Mouse (Mus musculus) heart, embryonic 10.5 days (tissue): ENCODE measurements at regions not wholly inside any gene's neighbourhood (a gene's known extent, or its start where the extent isn't known, plus 50 kb on each side); places are given as distances from the start of the nearest gene placed in this dataset.

Source experiments
- DNase-seq: peaks from one replicate; pipeline ENCODE4 v3.0.0-alpha.2; 2017; ENCODE audit warnings: low spot score
- H3K27ac ChIP-seq: fragments of 300-500 bp; sonication (generic); 2 replicates; pipeline ENCODE4 v1.5.1; 2016; ENCODE audit warnings: mild to moderate bottlenecking
- H3K27me3 ChIP-seq: fragments of 300-500 bp; sonication (generic); 2 replicates; pipeline ENCODE4 v1.6.1; 2016; ENCODE audit warnings: mild to moderate bottlenecking; ENCODE audit not compliant: poor library complexity, insufficient read depth, severe bottlenecking
- H3K36me3 ChIP-seq: fragments of 300-500 bp; sonication (generic); 2 replicates; pipeline ENCODE4 v1.6.1; 2016; ENCODE audit warnings: mild to moderate bottlenecking, moderate library complexity
- H3K4me1 ChIP-seq: fragments of 300-500 bp; sonication (generic); 2 replicates; pipeline ENCODE4 v1.6.1; 2016; ENCODE audit warnings: mild to moderate bottlenecking
- H3K4me3 ChIP-seq: fragments of 300-500 bp; sonication (generic); 2 replicates; pipeline ENCODE4 v1.5.1; 2016; ENCODE audit warnings: mild to moderate bottlenecking, moderate library complexity
- H3K9me3 ChIP-seq: fragments of 300-500 bp; sonication (generic); 2 replicates; pipeline ENCODE4 v1.6.1; 2016; ENCODE audit warnings: mild to moderate bottlenecking, moderate library complexity
- WGBS: fragments of 180-500 bp; shearing (Covaris S2); methylation state at CpG from one replicate; pipeline ENCODE4 v1.1.7; 2016; 5-methylcytosine and 5-hydroxymethylcytosine counted together

GRCm38 (mm10) chr16:15196855-15197254 is 120.4 kb upstream of the Gm21897 start:
- Histone ChIP-seq H3K36me3 (no peaks in the 10 kb centered on the region), H3K9me3 (no peaks in the 10 kb centered on the region), H3K4me3 (no peak overlapping the region), H3K27me3 (no peaks in the 10 kb centered on the region), H3K27ac (no peak overlapping the region), H3K4me1 (peaks cover 9% of the 10 kb centered on the region)
- no peak for DNase-seq

- no peaks in the 10 kb centered on the region for H3K4me1 ChIP-seq
- H3K27ac ChIP-seq = no peak overlapping the region
- DNase-seq = no peak
- H3K36me3 ChIP-seq = no peaks in the 10 kb centered on the region
- no peak overlapping the region for H3K4me3 ChIP-seq
- no peaks in the 10 kb centered on the region for H3K27me3 ChIP-seq
- H3K9me3 ChIP-seq = no peaks in the 10 kb centered on the region
- WGBS = 80% methylated on average over 2 of the region's 2 CpGs
Measured at GRCm38 (mm10) chr16:15215921-15216320, 101.3 kb upstream of the Gm21897 start.

- WGBS = 69% methylated on average over 4 of the region's 4 CpGs
- H3K4me3 ChIP-seq = no peak overlapping the region
- no peaks in the 10 kb centered on the region for H3K27me3 ChIP-seq
- H3K36me3 ChIP-seq = no peaks in the 10 kb centered on the region
- H3K9me3 ChIP-seq = no peaks in the 10 kb centered on the region; the same call in 1 of the 2 replicates
- DNase-seq = no peak
- no peak overlapping the region for H3K27ac ChIP-seq
- no peaks in the 10 kb centered on the region for H3K4me1 ChIP-seq
Measured at GRCm38 (mm10) chr16:15220961-15221547, 96.2 kb upstream of the Gm21897 start.

- Histone ChIP-seq H3K27ac (no peak overlapping the region), H3K4me3 (no peak overlapping the region), H3K36me3 (no peaks in the 10 kb centered on the region), H3K9me3 (no peaks in the 10 kb centered on the region), H3K27me3 (no peaks in the 10 kb centered on the region), H3K4me1 (no peaks in the 10 kb centered on the region)
- no peak for DNase-seq
Measured at GRCm38 (mm10) chr16:15237836-15238235, 79.4 kb upstream of the Gm21897 start.

- Histone ChIP-seq H3K9me3 (no peaks in the 10 kb centered on the region), H3K4me1 (no peaks in the 10 kb centered on the region), H3K4me3 (no peak overlapping the region), H3K27ac (no peak overlapping the region), H3K27me3 (no peaks in the 10 kb centered on the region), H3K36me3 (no peaks in the 10 kb centered on the region)
- DNase-seq = no peak
Measured at GRCm38 (mm10) chr16:15238449-15238848, 78.8 kb upstream of the Gm21897 start.

- no peak for DNase-seq
- no peaks in the 10 kb centered on the region for H3K27me3 ChIP-seq
Measured at GRCm38 (mm10) chr16:15250186-15250585, 67.1 kb upstream of the Gm21897 start.

GRCm38 (mm10) chr16:15251686-15252085 is 65.6 kb upstream of the Gm21897 start:
- H3K9me3 ChIP-seq = no peaks in the 10 kb centered on the region
- 62% methylated on average over 2 of the region's 2 CpGs for WGBS
- no peaks in the 10 kb centered on the region for H3K27me3 ChIP-seq
- H3K27ac ChIP-seq = no peak overlapping the region
- no peaks in the 10 kb centered on the region for H3K4me1 ChIP-seq
- no peak overlapping the region for H3K4me3 ChIP-seq
- no peak for DNase-seq
- no peaks in the 10 kb centered on the region for H3K36me3 ChIP-seq

More at GRCm38 (mm10) chr16:15250186-15250585, 67.1 kb upstream of the Gm21897 start:
- H3K36me3 ChIP-seq = no peaks in the 10 kb centered on the region
- no peak overlapping the region for H3K4me3 ChIP-seq
- H3K27ac ChIP-seq = no peak overlapping the region
- H3K4me1 ChIP-seq = no peaks in the 10 kb centered on the region
- H3K9me3 ChIP-seq = no peaks in the 10 kb centered on the region

- Histone ChIP-seq H3K9me3 (no peaks in the 10 kb centered on the region), H3K27me3 (no peaks in the 10 kb centered on the region), H3K4me1 (no peaks in the 10 kb centered on the region), H3K4me3 (no peak overlapping the region), H3K27ac (no peak overlapping the region), H3K36me3 (no peaks in the 10 kb centered on the region)
- DNase-seq = no peak
- 73% methylated on average over 6 of the region's 6 CpGs for WGBS
Measured at GRCm38 (mm10) chr16:15252666-15253347, 64.5 kb upstream of the Gm21897 start.

GRCm38 (mm10) chr16:15253348-15253693 is 63.9 kb upstream of the Gm21897 start:
- 73% methylated on average over 3 of the region's 3 CpGs for whole genome bisulfite sequencing
- no peak overlapping the region for H3K27ac ChIP-seq
- no peaks in the 10 kb centered on the region for H3K9me3 ChIP-seq
- H3K27me3 ChIP-seq = no peaks in the 10 kb centered on the region
- no peaks in the 10 kb centered on the region for H3K4me1 ChIP-seq
- H3K4me3 ChIP-seq = no peak overlapping the region
- DNase-seq = no peak
- no peaks in the 10 kb centered on the region for H3K36me3 ChIP-seq

- Histone ChIP-seq H3K27me3 (no peaks in the 10 kb centered on the region), H3K4me3 (no peak overlapping the region), H3K27ac (no peak overlapping the region), H3K9me3 (no peaks in the 10 kb centered on the region), H3K36me3 (no peaks in the 10 kb centered on the region), H3K4me1 (no peaks in the 10 kb centered on the region)
- DNase-seq = no peak
- 96% methylated on average over 2 of the region's 2 CpGs for WGBS
Measured at GRCm38 (mm10) chr16:15254669-15255068, 62.6 kb upstream of the Gm21897 start.

GRCm38 (mm10) chr16:15259474-15259873 is 57.8 kb upstream of the Gm21897 start:
- DNase-seq = no peak
- Histone ChIP-seq H3K4me3 (no peak overlapping the region), H3K27ac (no peak overlapping the region), H3K9me3 (no peaks in the 10 kb centered on the region), H3K4me1 (no peaks in the 10 kb centered on the region), H3K27me3 (no peaks in the 10 kb centered on the region), H3K36me3 (no peaks in the 10 kb centered on the region)
- WGBS = 69% methylated on average over 6 of the region's 6 CpGs

- Histone ChIP-seq H3K27me3 (no peaks in the 10 kb centered on the region), H3K9me3 (no peaks in the 10 kb centered on the region), H3K27ac (no peak overlapping the region), H3K36me3 (no peaks in the 10 kb centered on the region), H3K4me3 (no peak overlapping the region), H3K4me1 (no peaks in the 10 kb centered on the region)
- 75% methylated on average over 4 of the region's 4 CpGs for WGBS
- no peak for DNase-seq
Measured at GRCm38 (mm10) chr16:15260069-15260468, 57.2 kb upstream of the Gm21897 start.
